Mouse (Mus musculus) layer of hippocampus, adult 2 months (tissue): Measurements from ENCODE around the gene Bcas3. TPM values are rescaled to one million over a fixed set of nuclear protein-coding genes. Genes with fewer than 3 reads are reported as not detected.
A peak's percentile ranks its signal among the peaks of the same experiment; 100 is the strongest.

Source experiments
- DNase-seq, 2 experiments: peaks; one replicate each; pipeline ENCODE4 v3.0.0; 2022; ENCODE audit warnings: low spot score in 2 of 2
- H3K27ac ChIP-seq: fragments of 200-600 bp; 2 replicates; pipeline ENCODE4 v1.8.1; 2022
- H3K4me3 ChIP-seq: fragments of 200-600 bp; 2 replicates; pipeline ENCODE4 v1.8.1; 2022; ENCODE audit warnings: mild to moderate bottlenecking
- CTCF ChIP-seq: fragments of 200-600 bp; conservative IDR thresholded peaks from 2 replicates; pipeline ENCODE4 v1.8.1; 2022; ENCODE audit warnings: antibody characterized with exemption, mild to moderate bottlenecking, moderate library complexity
- total RNA-seq, 2 experiments: library from RNA; stranded (reverse); gene quantifications; 2 replicates each; pipeline ENCODE4 v1.2.3; 2021

The Bcas3 gene
- total RNA-seq, 2 experiments from 2014 or later: 67.6 to 75.1 TPM

- no peak for DNase-seq
- no peak for TF ChIP-seq CTCF
- Histone ChIP-seq H3K4me3 (no peak overlapping the region), H3K27ac (no peak overlapping the region)
Measured at GRCm38 (mm10) chr11:85584086-85584485, 231.1 kb downstream of the Bcas3 start.

- TF ChIP-seq CTCF: no peak
- no peak overlapping the region for H3K4me3 ChIP-seq
- DNase-seq: peak; percentile 45 to 47
- H3K27ac ChIP-seq: peak overlapping the region; percentile 83
Measured at GRCm38 (mm10) chr11:85593636-85594035, 240.7 kb downstream of the Bcas3 start.

- TF ChIP-seq CTCF: no peak
- DNase-seq: no peak
- no peak overlapping the region for H3K4me3 ChIP-seq
- H3K27ac ChIP-seq: no peak overlapping the region
Measured at GRCm38 (mm10) chr11:85599251-85599650, 246.3 kb downstream of the Bcas3 start.

GRCm38 (mm10) chr11:85603546-85604322 lies 250.8 kb downstream of the Bcas3 start:
- H3K4me3 ChIP-seq: no peak overlapping the region
- H3K27ac ChIP-seq: no peak overlapping the region
- DNase-seq: no peak
- no peak for TF ChIP-seq CTCF

GRCm38 (mm10) chr11:85609303-85609940 lies 256.5 kb downstream of the Bcas3 start:
- TF ChIP-seq CTCF: no peak
- Histone ChIP-seq H3K27ac (0 out of 2 replicates have a peak overlapping the region, but pooled peaks have one; percentile 32), H3K4me3 (no peak overlapping the region)
- no peak for DNase-seq

GRCm38 (mm10) chr11:85613035-85613434 lies 260.1 kb downstream of the Bcas3 start:
- Histone ChIP-seq H3K27ac (no peak overlapping the region), H3K4me3 (no peak overlapping the region)
- TF ChIP-seq CTCF: no peak
- no peak for DNase-seq

- no peak for DNase-seq
- Histone ChIP-seq H3K27ac (no peak overlapping the region), H3K4me3 (no peak overlapping the region)
- TF ChIP-seq CTCF: no peak
Measured at GRCm38 (mm10) chr11:85613586-85613985, 260.6 kb downstream of the Bcas3 start.

GRCm38 (mm10) chr11:85614431-85614830 lies 261.5 kb downstream of the Bcas3 start:
- no peak overlapping the region for H3K27ac ChIP-seq
- no peak for DNase-seq
- no peak for TF ChIP-seq CTCF

GRCm38 (mm10) chr11:85615421-85615820 lies 262.5 kb downstream of the Bcas3 start:
- TF ChIP-seq CTCF: no peak
- DNase-seq: no peak
- H3K4me3 ChIP-seq: no peak overlapping the region
- no peak overlapping the region for H3K27ac ChIP-seq

More at GRCm38 (mm10) chr11:85614431-85614830, 261.5 kb downstream of the Bcas3 start:
- H3K4me3 ChIP-seq: no peak overlapping the region

- Histone ChIP-seq H3K27ac (no peak overlapping the region), H3K4me3 (no peak overlapping the region)
- TF ChIP-seq CTCF: no peak
- DNase-seq: no peak
Measured at GRCm38 (mm10) chr11:85621486-85621885, 268.5 kb downstream of the Bcas3 start.

GRCm38 (mm10) chr11:85621994-85622393 lies 269.0 kb downstream of the Bcas3 start:
- H3K27ac ChIP-seq: no peak overlapping the region
- TF ChIP-seq CTCF: no peak

GRCm38 (mm10) chr11:85625206-85625605 lies 272.2 kb downstream of the Bcas3 start:
- Histone ChIP-seq H3K27ac (no peak overlapping the region), H3K4me3 (no peak overlapping the region)
- DNase-seq: no peak
- 0 out of 2 replicates have a peak, but pooled peaks have one; percentile 5 for TF ChIP-seq CTCF

More at GRCm38 (mm10) chr11:85621994-85622393, 269.0 kb downstream of the Bcas3 start:
- no peak for DNase-seq
- no peak overlapping the region for H3K4me3 ChIP-seq

- Histone ChIP-seq H3K27ac (no peak overlapping the region), H3K4me3 (no peak overlapping the region)
- DNase-seq: no peak
- TF ChIP-seq CTCF: peak; percentile 64
Measured at GRCm38 (mm10) chr11:85626846-85627245, 273.9 kb downstream of the Bcas3 start.
